ENCODE assay signal across 5 mouse cellular contexts in the genomic region with DNA sequence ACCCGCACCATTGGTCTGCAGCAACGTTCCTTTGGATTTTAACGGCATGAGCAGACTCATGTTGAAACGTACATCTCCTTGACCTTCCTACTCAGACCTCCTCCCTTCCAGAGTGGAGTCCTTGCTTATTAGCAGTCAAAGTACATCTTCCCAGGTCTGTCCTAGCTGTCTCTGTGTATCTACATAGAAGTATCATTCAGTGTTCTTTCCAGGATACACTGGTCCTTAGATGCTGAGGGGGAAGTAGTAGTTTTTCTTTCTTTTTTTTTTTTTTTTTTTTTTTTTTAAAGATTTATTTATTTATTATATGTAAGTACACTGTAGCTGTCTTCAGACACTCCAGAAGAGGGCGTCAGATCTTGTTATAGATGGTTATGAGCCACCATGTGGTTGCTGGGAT. TPM values are rescaled to one million over a fixed set of nuclear protein-coding genes. Genes with fewer than 3 reads are reported as not detected.
"Had no signal": no experiment of that assay in that cellular context is flagged by ENCODE, and none has a peak within 500 bp of the region (broad histone marks: within the 10 kb centered on the region; RNA-seq: fewer than 3 reads in every experiment).

No protein-coding gene starts in this region.

RNA-seq across cellular contexts. Expression of gene Sapcd1, which starts 21.9 kb away (rescaled TPM):
- total RNA-seq: heart, postnatal 25 days; heart, postnatal 36 days; hematopoietic stem cell, adult 5-6 weeks; left cerebral cortex, adult 18-20 months had no signal

RNA-seq across cellular contexts. Expression of gene Hspa1l, which starts 33.4 kb away (rescaled TPM):
- polyA plus RNA-seq: inflammation-experienced regulatory T-cells, adult 6 months had no signal
